Mouse (Mus musculus) spleen, adult 2 months (tissue): ENCODE measurements around the gene Rgs10. TPM values are rescaled to one million over a fixed set of nuclear protein-coding genes. Genes with fewer than 3 reads are reported as not detected.

Experiments
- DNase-seq, 2 experiments: peaks; one replicate each; pipeline versions ENCODE4 v3.0.0 to v3.0.0-alpha.2; 2012 to 2021; ENCODE audit warnings: low spot score in 2 of 2, low read depth in 1 of 2
- H3K27ac ChIP-seq: fragments of 200-500 bp; 2 replicates; pipeline ENCODE4 v1.5.1; 2012; ENCODE audit warnings: low read length, inconsistent platforms; ENCODE audit not compliant: insufficient read depth
- H3K27me3 ChIP-seq: fragments of 200-500 bp; 2 replicates; pipeline ENCODE4 v1.6.1; 2012; ENCODE audit warnings: mild to moderate bottlenecking, moderate library complexity, low read length, inconsistent platforms; ENCODE audit not compliant: control insufficient read depth, insufficient read depth
- H3K36me3 ChIP-seq: fragments of 200-500 bp; 2 replicates; pipeline ENCODE4 v1.6.1; 2012; ENCODE audit warnings: mild to moderate bottlenecking, low read length, inconsistent platforms; ENCODE audit not compliant: control insufficient read depth, insufficient read depth
- H3K4me1 ChIP-seq: fragments of 200-500 bp; 2 replicates; pipeline ENCODE4 v1.6.1; 2011; ENCODE audit warnings: inconsistent platforms; ENCODE audit not compliant: control insufficient read depth, insufficient read depth, insufficient read length
- H3K4me3 ChIP-seq: fragments of 200-500 bp; 2 replicates; pipeline ENCODE4 v1.5.1; 2011; ENCODE audit warnings: mild to moderate bottlenecking, inconsistent platforms; ENCODE audit not compliant: insufficient read depth, insufficient read length; ENCODE audit errors: extremely low read depth
- CTCF ChIP-seq: fragments of 200-500 bp; IDR thresholded peaks from 2 replicates; pipeline ENCODE4 v1.5.1; 2011; ENCODE audit warnings: mild to moderate bottlenecking, inconsistent platforms; ENCODE audit not compliant: insufficient read depth, insufficient read length, insufficient replicate concordance; ENCODE audit errors: extremely low read depth
- POLR2A ChIP-seq: fragments of 200-500 bp; IDR thresholded peaks from 2 replicates; pipeline ENCODE4 v1.6.1; 2011; ENCODE audit warnings: low read depth, low read length, inconsistent platforms
- WGBS: fragments of 180-500 bp; shearing (Covaris S2); methylation state at CpG from one replicate; pipeline ENCODE4 v1.1.7; 2018; 5-methylcytosine and 5-hydroxymethylcytosine counted together
- polyA plus RNA-seq: library from polyadenylated mRNA; depleted of rRNA; stranded (reverse); fragments of >200 nt; gene quantifications from 2 replicates; pipeline ENCODE4 v1.2.3, GENCODE M21; 2012

Gene Rgs10
- polyA plus RNA-seq, 1 experiment: 21.6 TPM

DNA sequence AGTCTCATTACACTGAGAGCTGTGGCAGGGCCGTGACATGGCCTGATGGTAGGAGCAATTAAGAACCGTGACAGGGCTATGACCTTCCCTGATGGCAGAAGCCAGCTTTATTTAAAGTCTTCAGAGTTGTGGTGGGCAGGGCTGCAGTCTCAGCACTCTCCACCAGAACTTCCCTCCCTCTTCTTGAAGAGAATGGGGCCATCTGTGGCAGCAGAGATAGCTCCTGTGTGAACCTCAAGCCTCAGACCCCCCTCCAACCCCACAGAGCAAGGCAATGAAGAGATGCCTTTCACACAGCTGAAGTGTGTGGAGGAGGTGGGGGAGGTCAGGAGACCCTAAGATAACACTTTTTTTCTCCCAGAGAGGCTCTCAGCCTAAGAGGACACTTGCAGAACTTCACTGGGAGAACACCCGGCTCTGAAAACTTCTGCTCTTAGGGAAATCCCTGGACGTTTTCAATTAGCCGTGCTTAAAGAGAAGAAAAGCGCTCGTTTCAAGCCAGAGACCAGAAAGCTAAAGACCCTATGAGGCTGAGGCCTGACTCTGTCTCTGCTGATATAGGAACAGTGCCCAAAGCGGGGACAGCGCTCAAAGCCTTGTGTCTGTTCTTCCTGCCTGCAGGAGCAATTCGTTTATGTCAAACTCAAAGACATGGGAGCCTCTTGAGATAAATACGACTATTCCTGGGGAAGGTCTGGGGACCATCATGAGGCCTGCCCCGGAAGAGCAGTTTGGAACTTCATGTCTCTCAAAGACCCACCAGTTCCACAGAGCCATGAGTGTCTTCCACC, 27.1 kb downstream of the Rgs10 start:
- Histone ChIP-seq H3K4me3 (no peak overlapping the region), H3K27ac (peak overlapping the region; percentile 85), H3K36me3 (no peaks in the 10 kb centered on the region), H3K27me3 (no peaks in the 10 kb centered on the region), H3K4me1 (peaks cover 28% of the 10 kb centered on the region; the same call in 1 of the 2 replicates)
- DNase-seq: no peak
- no peak for TF ChIP-seq CTCF
- no peak for TF ChIP-seq POLR2A
- 22% methylated on average over 12 of the region's 12 CpGs for WGBS

DNA sequence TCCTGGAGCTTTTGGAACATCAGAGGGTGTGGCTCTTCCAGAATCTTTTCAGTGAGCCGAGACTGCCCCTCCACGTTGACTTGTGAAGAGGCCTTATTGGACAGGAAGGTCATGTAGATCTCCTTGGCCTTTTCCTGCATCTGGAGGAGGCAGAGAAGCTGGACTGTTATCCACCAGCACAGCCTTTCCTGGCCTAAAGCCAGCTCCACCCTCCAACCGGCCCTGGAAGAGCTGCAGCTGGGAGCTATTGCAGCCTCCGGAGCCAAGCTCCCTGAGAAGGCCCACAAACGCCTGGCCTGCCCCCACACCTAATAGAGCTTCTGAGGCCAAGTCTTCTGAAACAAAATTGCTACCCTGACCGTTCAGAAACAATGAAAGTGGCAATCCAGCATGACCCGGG, 29.6 kb downstream of the Rgs10 start:
- TF ChIP-seq CTCF: no peak
- no peak for TF ChIP-seq POLR2A
- H3K4me1 ChIP-seq: peaks cover 31% of the 10 kb centered on the region; the same call in 1 of the 2 replicates
- no peaks in the 10 kb centered on the region for H3K36me3 ChIP-seq
- no peaks in the 10 kb centered on the region for H3K27me3 ChIP-seq
- DNase-seq: no peak
- 81% methylated on average over 7 of the region's 7 CpGs for WGBS
- no peak overlapping the region for H3K27ac ChIP-seq
- H3K4me3 ChIP-seq: no peak overlapping the region

- no peak for TF ChIP-seq POLR2A
- no peak for TF ChIP-seq CTCF
- Histone ChIP-seq H3K36me3 (no peaks in the 10 kb centered on the region), H3K4me3 (no peak overlapping the region), H3K27ac (peak overlapping the region; percentile 74), H3K4me1 (peaks cover 49% of the 10 kb centered on the region), H3K27me3 (no peaks in the 10 kb centered on the region)
- no peak for DNase-seq
- WGBS: 23% methylated on average over 10 of the region's 10 CpGs
Measured at GRCm38 (mm10) chr7:128383726-128384463, 34.7 kb downstream of the Rgs10 start.

DNA sequence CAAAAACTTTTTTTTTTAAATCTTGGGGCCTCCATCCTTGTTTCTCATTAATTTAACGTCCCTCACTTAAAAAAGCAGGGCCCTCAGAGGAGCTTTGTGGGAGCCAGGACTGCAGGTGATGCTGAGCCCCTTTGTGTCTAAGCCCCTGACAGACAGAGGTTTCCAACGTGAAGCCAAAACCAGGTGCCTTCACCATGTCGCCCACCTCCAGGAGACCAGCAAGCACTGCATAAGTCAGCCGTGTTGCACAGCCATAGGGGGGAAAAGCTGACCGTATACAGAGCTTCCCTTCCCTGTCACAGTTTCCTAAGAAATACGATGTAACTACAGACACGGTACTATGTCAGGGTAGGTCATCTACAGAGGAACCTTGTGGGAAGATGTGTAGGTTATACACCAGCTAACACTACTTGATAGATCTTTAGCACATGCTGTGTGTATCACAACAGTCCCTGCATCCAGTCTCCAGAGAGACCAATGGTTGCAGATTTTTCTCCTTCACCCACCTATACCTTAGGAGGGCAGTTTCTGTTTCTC, 35.3 kb downstream of the Rgs10 start:
- Histone ChIP-seq H3K4me1 (peaks cover 51% of the 10 kb centered on the region), H3K27ac (peak overlapping the region; percentile 60)

GRCm38 (mm10) chr7:128382527-128382860, 36.1 kb downstream of the Rgs10 start:
- WGBS: 63% methylated on average over 6 of the region's 6 CpGs
- Histone ChIP-seq H3K27me3 (no peaks in the 10 kb centered on the region), H3K4me3 (no peak overlapping the region), H3K4me1 (peaks cover 53% of the 10 kb centered on the region), H3K27ac (peak overlapping the region; percentile 60), H3K36me3 (no peaks in the 10 kb centered on the region)
- no peak for TF ChIP-seq CTCF
- no peak for TF ChIP-seq POLR2A
- DNase-seq: no peak

More for the DNA sequence above, 35.3 kb downstream of the Rgs10 start:
- H3K36me3 ChIP-seq: no peaks in the 10 kb centered on the region
- no peak for TF ChIP-seq CTCF
- no peak for TF ChIP-seq POLR2A
- DNase-seq: no peak
- WGBS: 36% methylated on average over 7 of the region's 7 CpGs
- H3K4me3 ChIP-seq: no peak overlapping the region
- H3K27me3 ChIP-seq: no peaks in the 10 kb centered on the region

DNA sequence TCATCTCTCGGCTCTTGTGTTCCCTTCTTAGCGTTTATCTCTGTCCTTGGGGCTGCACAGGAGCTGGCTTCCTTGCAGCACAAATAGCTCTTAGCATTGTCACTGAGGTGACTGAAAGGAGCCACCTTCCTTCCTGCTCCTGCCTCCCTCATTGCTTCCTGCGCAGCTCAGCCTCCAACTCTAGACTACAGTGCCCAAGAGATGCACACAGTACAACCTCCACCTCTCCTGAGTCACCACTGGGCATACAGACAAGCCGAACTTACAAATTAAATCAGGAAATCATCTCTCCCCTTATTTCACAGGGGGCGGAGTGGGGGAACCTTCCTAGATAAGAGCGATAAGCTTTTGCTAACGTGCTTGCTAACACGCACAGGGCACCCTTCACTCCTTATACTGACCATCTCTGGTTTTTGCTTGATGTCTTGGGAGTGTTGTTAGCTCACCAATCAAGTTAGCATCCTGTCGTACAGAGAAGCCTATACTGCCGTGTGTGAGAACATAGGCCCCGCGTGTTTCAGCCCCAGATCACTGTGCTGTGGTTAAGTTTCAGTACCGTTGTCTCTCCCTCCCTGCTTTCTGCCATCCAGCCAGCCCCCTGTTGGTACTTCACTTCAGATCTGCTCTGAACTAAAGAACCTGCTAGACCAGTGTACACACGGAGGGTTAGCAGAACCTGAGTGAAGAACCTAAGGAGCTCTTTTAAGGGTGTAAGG, 36.6 kb downstream of the Rgs10 start:
- Histone ChIP-seq H3K27me3 (no peaks in the 10 kb centered on the region), H3K36me3 (no peaks in the 10 kb centered on the region), H3K4me1 (peaks cover 56% of the 10 kb centered on the region), H3K4me3 (no peak overlapping the region), H3K27ac (peak overlapping the region; percentile 60)
- no peak for TF ChIP-seq POLR2A
- TF ChIP-seq CTCF: no peak
- no peak for DNase-seq
- 39% methylated on average over 14 of the region's 14 CpGs for WGBS
